Mouse (Mus musculus) fat pad, adult 2 months (tissue): ENCODE results near the gene Hoxa2.

Experiments used
- DNase-seq: peaks from one replicate; pipeline ENCODE4 v3.0.0-alpha.2; 2011; ENCODE audit warnings: low read depth, low spot score; ENCODE audit errors: extremely low read depth

Gene Hoxa2

DNA sequence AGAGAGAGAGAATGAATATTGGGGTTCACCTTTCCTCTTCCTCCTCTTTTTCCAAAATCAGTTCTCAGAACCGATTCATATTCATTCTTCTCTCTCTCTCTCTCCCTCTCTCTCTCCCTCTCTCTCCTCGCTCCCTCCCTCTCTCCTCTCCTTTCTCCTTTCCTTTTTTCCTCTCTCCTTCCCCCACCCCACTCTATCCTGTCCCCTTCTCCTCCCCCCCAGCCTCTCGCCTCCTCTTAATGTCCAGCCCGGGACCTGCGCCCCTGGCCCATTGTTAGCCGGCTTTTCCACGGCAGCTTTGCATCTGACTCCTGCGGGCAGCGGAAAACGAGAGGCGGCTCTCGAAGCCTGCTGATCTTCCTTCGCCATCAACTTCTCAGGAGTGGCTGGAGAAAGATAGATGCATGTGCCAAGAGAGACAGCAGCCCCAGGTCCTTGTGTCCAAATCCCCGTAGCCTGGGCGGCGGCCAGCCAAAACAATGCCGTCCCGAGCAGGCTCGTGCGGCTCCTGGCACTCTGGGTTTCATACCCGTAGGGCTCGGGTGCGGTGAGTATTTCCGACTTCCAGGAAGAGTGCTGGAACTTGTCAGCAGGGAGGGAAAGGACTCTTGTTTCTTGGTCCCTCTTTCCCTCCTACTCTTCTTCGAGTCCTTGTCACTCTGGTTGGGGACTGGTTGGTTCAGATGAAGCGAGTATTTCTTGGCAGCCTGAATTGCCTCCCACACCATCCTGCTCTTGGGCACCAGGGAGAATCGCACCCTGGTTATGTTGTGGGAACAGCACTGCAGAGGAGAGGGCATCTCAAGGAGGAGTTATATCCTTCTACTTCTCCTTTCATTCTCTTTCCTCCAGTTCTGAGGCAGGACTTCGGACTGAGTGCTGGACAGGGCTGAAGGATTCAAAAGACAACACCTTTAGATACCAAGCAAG is 1.1 kb upstream of the Hoxa2 start:
- peak; percentile 36 for DNase-seq

DNA sequence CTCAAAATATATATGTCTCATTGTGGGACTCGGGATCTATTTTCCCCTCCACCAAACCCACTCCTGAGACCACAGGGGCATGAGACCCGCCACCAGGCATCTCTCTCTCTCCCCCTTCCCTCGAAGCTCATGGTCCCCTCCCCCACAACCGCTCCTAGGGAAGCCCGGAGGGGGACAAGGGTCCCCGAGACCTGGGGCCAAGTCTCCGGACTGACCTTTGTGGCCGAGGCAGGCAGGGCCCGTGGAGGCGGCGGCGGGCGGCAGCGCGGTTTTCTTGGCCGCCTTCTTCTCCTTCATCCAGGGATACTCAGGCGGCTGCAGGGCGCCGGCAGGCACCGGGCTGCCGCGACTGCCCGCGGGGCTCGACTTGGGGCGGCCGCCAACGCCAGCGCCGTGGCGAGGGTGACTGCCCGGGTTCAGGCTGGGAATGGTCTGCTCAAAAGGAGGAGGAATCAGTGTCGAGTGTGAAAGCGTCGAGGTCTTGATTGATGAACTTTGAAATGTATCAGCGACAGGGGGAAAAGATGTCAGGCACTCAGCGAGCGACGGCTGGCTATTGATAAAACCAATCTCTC is 493 bp downstream of the Hoxa2 start:
- no peak for DNase-seq

DNA sequence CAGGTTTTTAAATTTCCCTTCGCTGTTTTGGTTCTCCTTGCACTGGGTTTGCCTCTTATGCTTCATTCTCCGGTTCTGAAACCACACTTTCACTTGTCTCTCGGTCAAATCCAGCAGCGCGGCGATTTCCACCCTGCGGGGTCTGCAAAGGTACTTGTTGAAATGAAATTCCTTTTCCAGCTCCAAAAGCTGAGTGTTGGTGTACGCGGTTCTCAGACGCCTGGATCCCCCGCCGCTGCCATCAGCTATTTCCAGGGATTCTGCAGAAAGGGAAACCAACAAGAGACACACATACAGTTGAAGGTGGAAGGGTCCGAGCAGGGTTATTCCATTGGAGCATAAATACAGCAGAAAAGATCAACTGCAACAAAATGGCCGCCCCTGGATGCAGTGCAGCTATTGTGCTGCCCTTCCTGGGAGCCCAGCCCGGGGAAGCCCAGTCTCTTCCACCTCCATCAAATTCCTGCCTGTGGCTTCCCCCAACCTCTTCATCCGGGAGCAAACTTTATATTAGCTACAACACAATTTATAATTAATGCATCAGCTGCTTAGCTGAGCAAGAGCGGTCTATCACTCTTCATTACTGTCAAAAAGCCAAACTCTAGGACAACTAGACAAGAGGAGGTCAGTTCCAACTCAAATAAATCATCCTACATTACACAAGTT is 1.1 kb downstream of the Hoxa2 start:
- DNase-seq = no peak

DNA sequence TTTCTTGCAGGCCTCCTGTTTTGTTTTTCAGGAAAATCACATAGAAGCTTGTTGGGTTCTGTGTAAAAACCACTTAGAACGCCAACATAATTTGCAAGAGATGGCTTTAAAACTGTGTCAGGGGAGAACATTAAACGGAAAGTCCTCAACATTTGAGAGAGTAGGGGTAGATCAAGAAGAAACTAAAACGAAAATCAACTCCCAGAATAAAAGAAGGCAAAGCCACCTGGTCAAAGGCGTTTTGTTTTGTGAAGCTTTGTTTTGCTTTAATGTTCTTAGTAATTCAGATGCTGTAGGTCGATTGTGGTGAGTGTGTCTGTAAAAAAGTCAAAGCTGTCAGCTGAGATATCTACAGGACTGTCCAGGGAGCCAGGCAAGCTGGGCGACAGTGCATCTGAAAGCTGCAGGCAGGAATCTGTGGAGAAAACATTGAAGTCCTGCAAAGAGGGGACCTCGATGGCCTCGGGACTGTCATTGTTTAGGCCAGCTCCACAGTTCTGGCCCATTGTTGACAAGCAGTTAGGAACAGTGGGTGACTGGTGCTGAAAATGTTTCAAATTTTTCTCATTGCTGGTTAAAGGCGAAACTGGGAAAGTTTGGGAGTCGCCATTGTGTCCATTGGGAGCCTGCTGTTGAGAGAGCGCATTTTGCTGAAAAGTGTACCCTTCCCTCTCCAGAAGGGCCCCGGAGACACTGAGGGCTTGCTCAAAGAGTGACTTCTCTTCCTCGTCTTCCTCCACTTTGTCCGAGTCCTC is 1.8 kb downstream of the Hoxa2 start:
- no peak for DNase-seq

DNA sequence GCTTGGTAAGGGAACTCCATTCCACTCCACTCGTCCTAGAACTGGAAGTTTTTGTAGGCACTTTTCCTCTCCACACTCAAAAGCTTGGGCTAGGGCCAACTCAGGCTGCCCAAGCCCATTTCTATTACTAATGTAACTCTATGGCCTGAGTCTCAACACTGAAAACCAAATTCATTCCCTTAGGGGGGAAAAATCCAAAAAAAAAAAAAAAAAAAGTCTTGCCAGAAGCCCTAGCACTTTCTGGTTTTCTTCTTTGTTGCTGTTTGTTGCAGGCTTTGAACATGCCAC is 2.6 kb downstream of the Hoxa2 start:
- DNase-seq = no peak

DNA sequence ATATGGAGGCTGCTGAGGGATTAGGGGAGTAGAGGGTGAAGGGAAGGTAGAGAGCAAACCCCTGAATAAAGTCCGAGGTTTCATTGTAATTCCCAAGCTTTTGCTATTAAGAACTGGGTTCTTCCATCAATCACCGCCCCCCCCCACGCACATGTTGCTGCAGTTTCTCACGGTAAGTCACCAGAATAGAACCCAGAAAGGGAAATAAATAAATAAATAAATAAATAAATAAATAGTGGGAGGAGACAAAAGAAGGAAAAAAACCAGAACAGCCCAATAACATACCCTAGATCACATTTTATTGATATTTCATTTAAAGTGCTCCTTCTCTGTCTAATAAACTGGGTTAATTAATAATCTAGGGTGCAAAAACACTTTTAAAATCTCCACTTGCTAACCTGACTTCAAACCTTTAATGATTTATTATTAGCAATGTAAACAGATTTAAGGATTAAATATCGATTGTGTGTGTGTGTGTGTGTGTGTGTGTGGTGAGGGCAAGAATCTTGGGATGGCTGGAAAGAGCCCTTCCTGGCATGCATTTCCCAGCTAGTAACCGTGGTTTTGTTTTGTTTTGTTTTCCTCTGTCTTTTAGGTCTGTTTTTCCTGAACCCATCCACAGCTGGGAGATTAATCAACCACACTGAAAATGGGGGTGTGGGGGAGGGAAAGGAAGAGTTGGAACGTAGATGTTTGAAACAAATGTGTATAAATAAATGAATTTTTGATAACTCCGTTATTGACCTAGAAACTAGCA is 3.1 kb downstream of the Hoxa2 start:
- no peak for DNase-seq

DNA sequence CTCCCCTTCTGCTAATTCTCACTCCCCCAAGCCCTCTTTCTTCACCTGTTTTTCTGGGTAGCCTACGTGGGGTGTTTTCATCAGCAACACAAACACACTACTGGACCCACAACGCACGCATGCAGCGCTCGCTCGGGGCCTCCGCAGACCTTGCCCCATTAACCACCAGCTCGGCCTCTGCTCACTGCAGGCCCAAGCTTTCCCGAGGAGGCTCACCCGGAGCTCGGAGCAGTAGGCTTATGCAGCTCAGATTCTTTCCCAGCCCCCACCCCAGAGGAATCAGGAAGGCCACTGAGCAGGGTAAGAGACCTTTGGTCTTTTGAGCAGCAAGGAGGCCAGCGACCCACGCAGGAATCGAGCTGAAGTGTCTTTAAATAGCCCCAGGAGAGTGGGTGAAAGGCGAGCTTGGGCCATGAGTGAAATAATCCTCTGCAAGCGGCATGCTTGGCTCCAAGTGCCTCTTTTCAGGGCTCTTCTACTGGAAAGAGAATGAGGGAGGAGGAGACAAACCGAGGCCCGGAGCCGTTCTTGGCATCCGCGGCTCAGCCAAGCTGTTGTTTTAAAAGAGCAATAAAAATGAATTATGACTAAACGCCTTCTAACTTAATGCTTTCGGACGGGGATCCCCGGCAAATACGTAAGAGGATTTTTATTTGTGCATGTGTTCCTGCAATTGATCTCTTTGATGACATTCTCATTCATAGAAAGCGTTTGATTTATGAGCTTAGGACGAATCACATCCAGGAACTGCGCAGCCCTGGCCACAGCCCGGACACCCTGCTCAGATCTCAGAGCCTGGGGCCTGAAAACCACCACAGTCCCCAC is 3.9 kb downstream of the Hoxa2 start:
- peak; percentile 30 for DNase-seq

DNA sequence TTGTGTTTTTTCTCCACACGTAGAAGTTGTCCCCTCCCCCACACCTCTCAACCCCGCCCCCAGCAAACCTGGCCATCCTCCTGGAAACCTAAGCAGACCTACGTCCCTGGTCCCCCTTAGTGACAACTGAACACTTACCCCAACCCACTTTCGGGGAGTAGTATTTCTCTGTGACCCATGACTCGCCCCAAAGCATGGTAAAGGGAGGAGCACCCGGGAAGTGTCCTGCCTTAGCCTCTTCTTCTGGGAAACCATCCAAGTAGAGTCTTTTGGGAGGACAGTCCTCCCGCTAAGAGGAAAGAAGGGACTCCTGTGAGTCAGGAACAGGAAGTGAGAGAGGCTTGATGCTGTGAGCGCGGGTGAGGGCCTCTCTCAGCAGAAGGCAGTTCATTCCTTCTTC is 4.7 kb downstream of the Hoxa2 start:
- no peak for DNase-seq

DNA sequence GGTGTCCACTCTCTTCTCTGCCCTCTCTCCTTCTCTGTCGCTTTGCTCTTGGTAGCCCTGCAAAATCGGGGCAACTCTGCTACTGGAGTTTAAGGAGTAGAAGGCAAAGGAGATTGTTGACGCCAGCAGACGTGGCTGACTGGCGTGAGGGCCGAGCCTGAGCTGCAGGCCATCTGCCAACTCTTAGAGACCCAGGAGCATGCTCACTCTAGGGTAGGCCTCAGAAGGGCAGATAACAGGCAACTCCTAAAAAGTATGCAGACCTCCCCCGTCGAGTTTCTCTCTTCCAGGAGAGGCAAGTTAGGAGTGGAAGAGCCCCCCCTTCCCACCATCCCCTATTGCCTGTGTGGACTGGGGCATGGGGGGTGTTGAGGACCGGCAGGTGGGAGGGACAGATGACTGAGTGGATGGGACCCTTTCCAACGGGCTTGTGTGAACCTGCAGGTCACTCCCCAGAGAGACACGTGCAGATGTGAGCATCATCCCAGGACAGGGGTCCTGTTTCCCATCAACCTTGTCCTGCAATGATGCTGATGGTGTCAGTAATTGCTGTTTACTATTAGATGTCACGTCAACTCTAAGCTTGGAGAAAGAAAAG is 5.4 kb downstream of the Hoxa2 start:
- no peak for DNase-seq

DNA sequence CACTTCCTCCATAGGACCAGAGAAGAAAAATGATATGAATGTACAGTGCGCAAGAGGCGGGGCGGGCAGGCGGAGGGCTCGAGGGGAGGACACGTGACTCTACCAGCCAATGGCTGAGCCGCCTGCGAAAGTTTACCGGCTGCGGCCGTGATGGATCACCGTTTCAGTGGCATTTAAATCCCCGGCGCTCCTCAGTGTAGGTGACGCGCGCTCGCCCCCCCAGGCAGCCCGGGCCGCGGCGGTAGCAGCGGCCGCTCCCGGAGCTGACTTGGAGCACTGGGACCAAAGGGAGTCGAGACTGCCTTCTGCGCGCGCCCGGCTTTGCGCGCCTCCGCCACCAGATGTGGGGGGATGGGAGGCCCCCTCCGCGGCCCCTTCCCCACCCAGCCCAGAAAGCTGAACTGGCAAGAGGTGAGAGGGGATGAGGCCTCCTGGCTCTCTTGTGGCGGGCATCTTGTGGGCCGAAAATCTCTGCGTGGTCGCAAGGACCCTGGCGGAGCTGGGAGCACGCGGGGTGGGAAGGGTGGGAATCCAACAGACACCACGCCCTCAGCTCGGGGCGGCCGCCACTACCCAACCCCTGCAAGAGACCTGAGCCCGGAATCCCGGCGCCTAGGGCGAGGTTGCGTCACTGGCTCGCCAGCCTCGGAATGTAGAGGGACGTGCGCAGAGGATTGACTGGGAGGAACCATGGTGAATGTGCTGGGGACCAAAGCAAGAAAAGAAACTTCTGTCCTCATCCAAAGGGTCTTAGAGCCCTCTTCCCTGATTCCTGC is 6.2 kb downstream of the Hoxa2 start, which contains the start of gene Hoxa1:
Gene Hoxa1, minus strand, starts transcription at position 42 of the 776 bp plus-strand sequence.
- DNase-seq = no peak

DNA sequence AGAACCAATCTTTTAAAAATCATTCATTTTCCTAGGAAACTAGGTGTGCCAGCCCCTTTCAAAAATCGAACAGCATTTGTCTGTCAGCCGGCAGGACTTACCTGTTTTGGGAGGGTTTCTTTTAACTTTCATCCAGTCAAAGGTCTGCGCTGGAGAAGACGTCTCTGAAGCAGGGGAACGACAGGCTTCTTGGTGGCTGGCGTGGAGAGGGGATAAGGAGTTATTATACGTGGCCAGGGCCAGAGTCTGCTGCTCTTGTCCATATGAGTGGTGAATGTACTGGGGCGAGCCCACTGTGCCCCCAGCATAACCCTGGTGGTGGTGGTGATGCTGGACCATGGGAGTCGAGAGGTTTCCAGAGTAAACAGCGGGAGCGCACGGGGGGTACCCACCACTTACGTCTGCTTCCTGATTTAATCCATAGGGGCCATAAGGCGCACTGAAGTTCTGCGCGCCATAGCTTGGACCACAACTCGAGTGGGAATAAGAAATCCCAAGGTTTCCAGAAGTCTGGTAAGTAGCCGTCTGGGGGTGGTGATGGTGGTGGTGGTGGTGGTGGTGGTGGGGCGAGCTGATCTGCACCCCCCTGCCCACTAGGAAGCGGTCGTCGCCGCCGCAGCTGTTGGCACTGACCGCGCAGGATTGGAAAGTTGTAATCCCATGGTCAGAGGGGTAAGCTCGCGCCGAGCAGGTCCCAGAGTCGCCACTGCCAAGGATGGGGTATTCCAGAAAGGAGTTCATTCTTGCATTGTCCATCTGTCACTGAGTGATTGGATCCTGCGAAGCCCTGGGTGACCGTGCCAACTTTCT is 7.0 kb downstream of the Hoxa2 start:
- no peak for DNase-seq

DNA sequence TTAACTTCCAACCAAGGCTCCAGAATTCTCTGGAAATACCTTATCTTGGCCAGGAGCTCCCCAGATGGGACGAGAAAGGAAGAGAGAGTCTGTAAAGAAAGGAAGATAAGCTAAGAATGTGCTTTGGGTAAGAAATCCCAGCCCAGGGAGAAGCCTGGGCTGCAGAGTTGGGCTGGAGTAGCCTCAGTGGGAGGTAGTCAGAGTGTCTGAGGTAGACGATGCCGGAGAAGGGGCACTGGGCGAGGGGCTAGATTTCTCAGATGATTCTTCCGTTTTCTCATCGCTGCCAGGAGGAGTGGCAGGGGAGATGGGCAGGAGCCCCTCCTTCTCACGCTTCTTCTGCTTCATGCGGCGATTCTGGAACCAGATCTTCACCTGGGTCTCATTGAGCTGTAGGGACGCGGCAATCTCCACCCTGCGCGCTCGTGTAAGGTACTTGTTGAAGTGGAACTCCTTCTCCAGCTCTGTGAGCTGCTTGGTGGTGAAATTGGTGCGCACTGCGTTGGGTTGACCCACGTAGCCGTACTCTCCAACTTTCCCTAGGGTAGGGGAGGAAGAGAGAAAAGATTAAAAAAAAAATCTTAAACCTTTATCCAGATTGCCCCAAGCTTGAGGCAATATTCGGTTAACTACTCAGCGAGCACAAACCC is 8.0 kb downstream of the Hoxa2 start:
- DNase-seq = no peak

DNA sequence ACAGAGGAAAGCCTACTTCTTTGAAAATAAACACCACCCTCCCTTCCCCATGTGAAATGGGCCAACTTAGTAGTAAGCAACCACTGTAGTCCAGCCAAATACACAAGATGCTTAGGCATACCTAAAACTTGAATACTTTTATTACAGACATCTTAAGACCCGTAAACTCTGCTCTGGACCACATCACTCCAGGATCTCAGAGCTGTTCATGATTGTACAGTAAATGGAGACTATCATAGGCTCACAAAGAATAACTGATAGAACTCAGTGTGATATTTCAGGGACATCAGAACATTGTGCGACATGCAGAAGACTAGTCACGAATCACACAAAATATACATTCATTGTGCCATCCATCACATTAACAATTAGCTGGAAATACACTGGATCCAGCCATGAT is 9.2 kb downstream of the Hoxa2 start:
- no peak for DNase-seq

DNA sequence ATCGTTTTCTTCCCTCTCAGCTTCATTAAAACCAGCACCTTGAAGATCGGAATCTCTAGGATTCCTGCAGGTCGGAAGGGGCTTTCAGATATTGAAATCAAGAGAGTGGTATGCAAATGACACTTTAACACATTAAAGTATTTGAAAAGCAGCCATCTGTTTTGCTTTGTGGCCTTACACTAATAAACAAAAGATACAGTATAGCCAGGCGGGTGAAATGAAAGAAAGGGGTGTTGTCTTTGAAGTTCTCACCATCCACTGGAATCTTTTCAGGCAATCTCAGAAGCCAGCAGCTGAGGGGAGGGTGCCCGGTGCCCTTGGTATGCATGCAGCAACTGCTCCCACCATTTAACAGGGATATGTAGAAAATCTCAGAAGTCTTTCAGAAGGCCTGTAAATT is 10.6 kb downstream of the Hoxa2 start:
- no peak for DNase-seq

DNA sequence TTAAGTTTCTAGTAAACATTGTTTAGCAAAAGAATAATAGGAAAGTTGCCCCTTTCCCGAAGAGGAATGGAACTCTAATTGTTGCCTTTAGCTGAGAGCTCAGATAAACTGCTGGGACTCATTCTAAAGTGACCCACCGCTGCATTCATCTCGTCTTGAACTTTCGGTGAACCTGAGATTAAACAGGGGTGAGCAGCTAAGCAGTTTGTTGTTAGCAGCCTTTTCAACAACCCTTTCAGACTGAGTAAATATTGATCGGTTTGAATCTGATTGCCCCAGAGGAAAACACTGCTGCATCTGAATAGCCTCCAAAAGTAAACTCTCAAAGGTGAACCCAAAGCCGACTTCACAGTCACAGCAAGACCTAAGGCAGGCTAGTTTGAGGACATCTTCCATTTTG is 11.4 kb downstream of the Hoxa2 start:
- no peak for DNase-seq

DNA sequence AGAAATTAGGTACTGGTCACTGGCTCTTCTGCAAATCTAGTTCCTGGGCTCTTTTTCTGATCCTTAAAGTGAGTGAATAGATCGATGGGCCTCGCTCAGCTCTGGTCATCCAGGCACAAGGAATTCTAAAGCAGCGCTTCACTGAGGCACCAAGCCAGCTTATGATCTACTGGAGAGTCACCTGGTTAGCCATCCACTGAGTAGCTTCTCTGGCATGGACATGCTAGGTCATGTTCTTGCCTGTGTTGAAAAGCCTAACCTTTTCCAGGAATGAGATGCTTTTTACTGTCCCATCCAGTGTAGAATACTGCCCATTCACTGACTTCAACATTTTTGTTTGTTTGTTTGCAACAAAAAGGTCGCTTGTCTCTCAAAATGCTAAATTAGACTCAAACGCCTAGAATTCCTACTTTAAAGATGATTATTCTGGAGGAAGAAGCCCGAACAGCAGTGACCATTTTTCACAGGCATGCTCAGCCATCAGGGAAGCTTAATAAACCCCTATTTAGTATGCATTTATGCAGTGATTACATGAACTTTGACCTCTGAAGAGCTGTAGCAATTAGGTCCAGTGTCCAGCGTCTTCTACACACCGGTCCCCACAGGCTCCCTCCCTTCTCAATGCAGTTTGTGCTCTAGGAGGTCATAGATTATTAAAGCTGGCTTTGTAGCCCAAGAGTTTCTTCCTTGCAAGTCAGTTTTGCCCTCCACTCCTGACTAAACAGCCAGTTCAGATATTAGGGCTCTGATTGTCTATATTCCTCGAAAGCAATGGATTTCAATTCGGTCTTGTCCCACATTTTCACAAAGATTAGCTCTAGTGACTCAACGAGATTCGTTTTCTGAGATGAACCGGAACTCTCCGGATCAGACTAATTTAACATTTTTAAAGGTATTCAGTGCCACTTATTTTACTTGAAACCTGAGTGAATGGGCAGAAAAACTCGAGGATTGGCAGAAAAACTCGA is 12.1 kb downstream of the Hoxa2 start:
- DNase-seq = no peak
